Mouse (Mus musculus) forebrain, embryonic 10.5 days (tissue): ENCODE data around the gene Eif4g2. TPM values are rescaled to one million over a fixed set of nuclear protein-coding genes. Genes with fewer than 3 reads are reported as not detected.

Source experiments
- DNase-seq: peaks from one replicate; pipeline ENCODE4 v3.0.0-alpha.2; 2017; ENCODE audit warnings: low spot score; ENCODE audit errors: extremely low spot score
- H3K27ac ChIP-seq: fragments of 300-500 bp; sonication (generic); 2 replicates; pipeline ENCODE4 v1.5.1; 2016; ENCODE audit warnings: mild to moderate bottlenecking
- H3K27me3 ChIP-seq: fragments of 300-500 bp; sonication (generic); 2 replicates; pipeline ENCODE4 v1.6.1; 2016; ENCODE audit warnings: mild to moderate bottlenecking; ENCODE audit not compliant: poor library complexity, severe bottlenecking
- H3K36me3 ChIP-seq: fragments of 300-500 bp; sonication (generic); replicated peaks from 2 replicates; pipeline ENCODE4 v1.6.1; 2016; ENCODE audit warnings: mild to moderate bottlenecking, moderate library complexity
- H3K4me1 ChIP-seq: fragments of 300-500 bp; sonication (generic); 2 replicates; pipeline ENCODE4 v1.6.1; 2016
- H3K4me3 ChIP-seq: fragments of 300-500 bp; sonication (generic); 2 replicates; pipeline ENCODE4 v1.5.1; 2016; ENCODE audit warnings: mild to moderate bottlenecking, moderate library complexity
- H3K9me3 ChIP-seq: fragments of 300-500 bp; sonication (generic); 2 replicates; pipeline ENCODE4 v1.6.1; 2016; ENCODE audit warnings: mild to moderate bottlenecking, moderate library complexity
- WGBS: fragments of 180-500 bp; shearing (Covaris S2); methylation state at CpG from one replicate; pipeline ENCODE4 v1.1.7; 2016; 5-methylcytosine and 5-hydroxymethylcytosine counted together
- polyA plus RNA-seq: library from polyadenylated mRNA; unstranded; fragments of >200 nt; fragmentation: Nextera tagmentation; extraction: Ambion mirVana; gene quantifications from 2 replicates; pipeline ENCODE4 v1.2.1, GENCODE M21; 2016

The Eif4g2 gene
- polyA plus RNA-seq, 1 experiment from 2014 or later = 1,439 TPM

DNA sequence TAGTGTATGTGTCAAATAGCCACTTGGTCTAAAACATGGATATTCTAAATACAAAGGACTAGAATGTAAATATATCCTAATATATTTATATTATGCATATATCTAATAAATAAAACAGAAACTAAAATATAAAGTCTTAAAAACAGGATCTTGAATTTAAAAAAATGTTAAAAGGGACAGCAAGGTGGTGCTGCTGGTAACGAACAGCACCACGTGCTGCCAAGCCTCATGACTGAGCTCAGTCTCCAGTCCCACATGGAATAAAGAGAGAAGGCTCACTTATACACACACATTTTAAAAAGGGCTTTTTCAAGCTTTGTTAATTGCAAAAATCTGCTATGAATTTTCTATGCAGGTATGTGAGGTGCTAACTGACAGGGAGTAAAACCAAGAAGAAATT, 1.6 kb upstream of the Eif4g2 start:
- no peak overlapping the region for H3K4me3 ChIP-seq
- H3K27ac ChIP-seq = peak overlapping the region; percentile 100; the same call in 1 of the 2 replicates
- no peaks in the 10 kb centered on the region for H3K27me3 ChIP-seq
- WGBS = 90% methylated on average over 2 of the region's 2 CpGs
- peaks cover 28% of the 10 kb centered on the region for H3K36me3 ChIP-seq
- no peaks in the 10 kb centered on the region for H3K9me3 ChIP-seq
- no peak for DNase-seq
- peaks cover 28% of the 10 kb centered on the region for H3K4me1 ChIP-seq

GRCm38 (mm10) chr7:111083733-111084120, 897 bp upstream of the Eif4g2 start:
- no peaks in the 10 kb centered on the region for H3K27me3 ChIP-seq
- H3K4me1 ChIP-seq = peaks cover 32% of the 10 kb centered on the region
- H3K4me3 ChIP-seq = peak overlapping the region; percentile 99
- no peaks in the 10 kb centered on the region for H3K9me3 ChIP-seq
- WGBS = 20% methylated on average over 4 of the region's 4 CpGs
- no peak for DNase-seq
- H3K27ac ChIP-seq = peak overlapping the region; percentile 100
- peaks cover 35% of the 10 kb centered on the region for H3K36me3 ChIP-seq

- H3K4me1 ChIP-seq = peaks cover 33% of the 10 kb centered on the region
- no peaks in the 10 kb centered on the region for H3K27me3 ChIP-seq
- DNase-seq = peak; percentile 89
- H3K4me3 ChIP-seq = peak overlapping the region; percentile 99
- peaks cover 50% of the 10 kb centered on the region for H3K36me3 ChIP-seq
- H3K27ac ChIP-seq = peak overlapping the region; percentile 100
- no peaks in the 10 kb centered on the region for H3K9me3 ChIP-seq
- under 1% methylated on average over 83 of the region's 83 CpGs for WGBS
These were observed 598 bp downstream of the Eif4g2 start for GRCm38 (mm10) chr7:111082043-111082821.

DNA sequence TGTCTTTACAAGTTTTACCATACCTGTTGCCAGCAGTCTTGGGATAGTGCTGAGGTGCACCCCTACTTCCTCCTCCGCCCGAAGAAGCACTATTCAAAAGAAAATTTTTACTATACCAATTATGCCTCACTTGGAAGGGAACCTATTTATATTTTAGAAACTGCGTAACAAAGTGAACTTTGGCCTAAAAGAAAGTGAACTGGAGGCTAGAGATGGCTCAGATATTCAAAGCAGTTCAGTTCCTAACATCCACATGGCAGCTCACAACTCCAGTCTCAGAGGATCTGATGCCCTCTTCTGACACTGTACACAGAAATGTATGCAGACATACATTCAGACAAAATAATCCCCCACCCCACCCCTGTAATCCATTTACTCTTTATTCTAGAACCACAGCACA, 2.0 kb downstream of the Eif4g2 start:
- Histone ChIP-seq H3K27me3 (no peaks in the 10 kb centered on the region), H3K4me3 (peak overlapping the region; percentile 99), H3K9me3 (no peaks in the 10 kb centered on the region), H3K4me1 (peaks cover 33% of the 10 kb centered on the region), H3K27ac (peak overlapping the region; percentile 100), H3K36me3 (peaks cover 64% of the 10 kb centered on the region)
- 91% methylated on average over 3 of the region's 3 CpGs for WGBS
- no peak for DNase-seq

DNA sequence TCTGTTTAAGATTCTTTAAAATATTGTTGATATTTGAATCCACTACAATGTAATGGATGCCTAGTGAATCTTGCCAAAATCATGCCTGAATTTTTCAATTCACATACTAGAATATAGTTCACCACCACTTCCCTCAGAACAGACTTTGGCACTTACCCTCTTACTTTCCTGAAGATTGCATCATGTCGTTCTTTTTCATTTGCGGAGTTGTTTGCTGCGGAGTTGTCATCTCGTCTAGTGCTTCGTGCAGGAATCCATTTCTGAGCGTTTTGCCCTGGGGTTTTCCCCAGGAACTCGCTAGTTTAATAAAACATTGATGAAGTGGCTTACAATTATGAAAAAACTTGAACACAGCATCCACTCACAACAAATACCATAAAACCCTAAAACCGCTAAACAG, 2.8 kb downstream of the Eif4g2 start:
- peaks cover 33% of the 10 kb centered on the region for H3K4me1 ChIP-seq
- H3K27ac ChIP-seq = no peak overlapping the region
- no peaks in the 10 kb centered on the region for H3K9me3 ChIP-seq
- WGBS = 92% methylated on average over 8 of the region's 8 CpGs
- H3K4me3 ChIP-seq = peak overlapping the region; percentile 99; the same call in 1 of the 2 replicates
- DNase-seq = no peak
- no peaks in the 10 kb centered on the region for H3K27me3 ChIP-seq
- H3K36me3 ChIP-seq = peaks cover 72% of the 10 kb centered on the region

DNA sequence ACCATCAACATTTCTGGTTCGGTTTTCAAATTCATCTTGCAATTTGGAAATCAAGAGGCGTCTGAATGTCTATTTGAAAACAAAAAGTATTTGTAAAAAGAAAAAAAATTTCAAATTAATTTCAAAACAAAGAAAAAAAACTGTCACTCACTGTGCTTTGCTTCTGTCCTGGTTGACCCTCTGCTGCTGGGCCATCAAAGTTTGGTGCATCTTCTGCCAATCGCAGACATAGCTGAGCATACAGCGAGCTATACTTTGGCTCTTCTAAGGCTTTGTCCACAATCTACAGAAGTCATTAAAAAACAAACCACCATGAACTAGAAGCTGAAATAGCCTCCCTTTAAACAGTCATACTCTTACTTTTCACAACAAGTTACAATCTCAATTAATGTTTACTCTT, 4.6 kb downstream of the Eif4g2 start:
- H3K4me3 ChIP-seq = no peak overlapping the region
- no peak for DNase-seq
- WGBS = 95% methylated on average over 4 of the region's 4 CpGs
- peaks cover 24% of the 10 kb centered on the region for H3K4me1 ChIP-seq
- H3K36me3 ChIP-seq = peaks cover 90% of the 10 kb centered on the region
- no peaks in the 10 kb centered on the region for H3K27me3 ChIP-seq
- no peak overlapping the region for H3K27ac ChIP-seq
- no peaks in the 10 kb centered on the region for H3K9me3 ChIP-seq

DNA sequence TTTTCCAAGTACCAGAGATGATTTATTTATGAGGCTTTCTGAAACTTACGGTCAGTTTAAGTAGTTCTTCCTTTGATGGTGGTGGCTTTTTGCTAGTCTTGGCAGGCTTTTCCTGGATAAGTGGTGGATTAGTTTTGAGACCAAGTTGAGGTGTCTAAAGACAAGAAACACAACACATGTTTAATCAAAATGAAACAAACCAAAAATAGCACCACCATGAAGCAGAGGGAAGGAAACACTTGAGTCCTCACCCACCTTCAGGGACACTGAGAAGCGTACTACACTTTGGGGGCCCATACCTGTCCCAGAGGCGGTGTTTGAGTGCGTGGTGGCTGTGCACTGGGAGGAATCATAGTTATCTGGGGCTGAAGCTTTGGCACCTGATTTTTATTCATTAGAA, 7.5 kb downstream of the Eif4g2 start:
- Histone ChIP-seq H3K4me1 (peaks cover 13% of the 10 kb centered on the region), H3K36me3 (peaks cover 100% of the 10 kb centered on the region), H3K4me3 (no peak overlapping the region), H3K27ac (no peak overlapping the region), H3K27me3 (no peaks in the 10 kb centered on the region), H3K9me3 (no peaks in the 10 kb centered on the region)
- WGBS = 96% methylated on average over 4 of the region's 4 CpGs
- DNase-seq = no peak

GRCm38 (mm10) chr7:111072410-111072809, 10.4 kb downstream of the Eif4g2 start:
- no peaks in the 10 kb centered on the region for H3K27me3 ChIP-seq
- peaks cover 15% of the 10 kb centered on the region for H3K9me3 ChIP-seq
- no peak overlapping the region for H3K4me3 ChIP-seq
- H3K27ac ChIP-seq = no peak overlapping the region
- peaks cover 100% of the 10 kb centered on the region for H3K36me3 ChIP-seq
- WGBS = 96% methylated on average over 4 of the region's 4 CpGs
- DNase-seq = no peak
- H3K4me1 ChIP-seq = no peaks in the 10 kb centered on the region

- Histone ChIP-seq H3K27ac (no peak overlapping the region), H3K4me1 (no peaks in the 10 kb centered on the region), H3K27me3 (no peaks in the 10 kb centered on the region), H3K9me3 (peaks cover 15% of the 10 kb centered on the region), H3K4me3 (no peak overlapping the region), H3K36me3 (peaks cover 78% of the 10 kb centered on the region)
- no peak for DNase-seq
- WGBS = 92% methylated on average over 2 of the region's 2 CpGs
These were observed 12.7 kb downstream of the Eif4g2 start for GRCm38 (mm10) chr7:111070167-111070496.

DNA sequence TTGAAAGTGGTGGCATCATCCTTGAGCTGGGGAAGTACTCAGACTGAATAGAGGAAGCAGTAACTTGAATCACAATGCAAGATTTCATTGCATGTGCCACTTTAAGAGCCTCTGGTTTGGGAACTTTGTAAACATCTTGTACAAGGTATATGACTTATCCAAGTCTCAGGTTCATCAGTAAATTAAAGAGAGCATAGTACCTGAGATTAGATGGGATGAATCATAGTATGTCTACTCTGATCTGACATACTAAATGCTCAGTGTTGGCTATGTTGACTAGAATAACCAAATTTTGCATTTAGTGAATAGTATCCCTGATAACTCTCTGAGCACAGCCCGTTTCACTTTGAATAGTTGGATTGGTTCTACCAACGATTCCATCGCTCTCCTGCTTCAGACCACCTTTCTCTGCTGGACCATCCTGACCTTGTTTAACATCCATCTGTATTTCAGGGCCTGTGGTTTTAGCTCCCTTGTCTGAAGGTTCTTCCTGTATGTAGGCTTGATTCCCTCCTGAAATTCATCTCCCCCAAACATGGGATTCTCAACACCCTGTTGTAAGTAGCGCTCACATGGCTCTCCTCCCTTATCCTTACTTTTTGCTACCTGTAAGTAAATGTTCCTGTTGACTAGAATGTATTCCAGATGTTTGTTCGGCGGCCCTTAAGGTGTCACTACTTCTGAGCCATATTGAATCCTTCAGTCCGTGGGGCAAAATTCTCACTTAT, 13.2 kb downstream of the Eif4g2 start:
- Histone ChIP-seq H3K27me3 (no peaks in the 10 kb centered on the region), H3K9me3 (peaks cover 15% of the 10 kb centered on the region), H3K4me3 (no peak overlapping the region), H3K4me1 (no peaks in the 10 kb centered on the region), H3K36me3 (peaks cover 73% of the 10 kb centered on the region), H3K27ac (no peak overlapping the region)
- DNase-seq = no peak
- 94% methylated on average over 7 of the region's 7 CpGs for WGBS

- H3K27ac ChIP-seq = no peak overlapping the region
- H3K9me3 ChIP-seq = peaks cover 15% of the 10 kb centered on the region
- peak; percentile 12 for DNase-seq
- 98% methylated on average over 3 of the region's 3 CpGs for WGBS
- H3K4me1 ChIP-seq = no peaks in the 10 kb centered on the region
- H3K4me3 ChIP-seq = no peak overlapping the region
- H3K36me3 ChIP-seq = peaks cover 65% of the 10 kb centered on the region
- H3K27me3 ChIP-seq = no peaks in the 10 kb centered on the region
These were observed 14.6 kb downstream of the Eif4g2 start for GRCm38 (mm10) chr7:111068181-111068580.

- WGBS = 97% methylated on average over 1 of the region's 1 CpGs
- DNase-seq = no peak
These were observed 19.9 kb downstream of the Eif4g2 start for GRCm38 (mm10) chr7:111062971-111063370.

GRCm38 (mm10) chr7:111059527-111059926, 23.3 kb downstream of the Eif4g2 start:
- Histone ChIP-seq H3K4me3 (no peak overlapping the region), H3K9me3 (peaks cover 3% of the 10 kb centered on the region; the same call in 1 of the 2 replicates), H3K36me3 (peaks cover 49% of the 10 kb centered on the region), H3K27ac (peak overlapping the region; percentile 66), H3K27me3 (no peaks in the 10 kb centered on the region), H3K4me1 (peaks cover 5% of the 10 kb centered on the region; the same call in 1 of the 2 replicates)
- WGBS = 71% methylated on average over 5 of the region's 5 CpGs
- no peak for DNase-seq

More at GRCm38 (mm10) chr7:111062971-111063370, 19.9 kb downstream of the Eif4g2 start:
- Histone ChIP-seq H3K27ac (no peak overlapping the region), H3K27me3 (no peaks in the 10 kb centered on the region), H3K4me3 (no peak overlapping the region), H3K9me3 (peaks cover 9% of the 10 kb centered on the region), H3K36me3 (peaks cover 26% of the 10 kb centered on the region), H3K4me1 (peaks cover 5% of the 10 kb centered on the region; the same call in 1 of the 2 replicates)
